Mouse (Mus musculus): Measurements from ENCODE around the gene Atp12a. TPM values are rescaled to one million over a fixed set of nuclear protein-coding genes. Genes with fewer than 3 reads are reported as not detected.

Atp12a gene
- total RNA-seq, 1 experiment = 2.1 TPM

DNA sequence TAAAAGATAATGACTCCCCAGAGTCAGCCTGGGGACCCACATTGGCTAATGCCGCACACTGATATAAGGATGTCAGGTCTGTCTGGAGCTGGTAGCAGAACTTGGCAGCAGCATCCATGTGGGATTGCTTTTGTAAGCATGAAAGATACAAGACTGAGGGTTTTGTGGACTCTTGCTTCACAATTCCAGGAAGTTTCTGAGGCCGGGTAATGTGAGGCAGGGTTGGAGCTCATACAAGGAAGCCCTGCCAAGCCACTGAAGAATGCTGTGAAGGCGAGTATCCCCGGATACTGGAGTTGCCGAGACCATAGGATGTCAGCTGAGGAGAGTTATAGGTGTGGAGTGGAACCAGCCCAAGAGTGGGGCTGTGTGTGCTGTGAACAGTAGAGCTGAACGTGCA lies 5.7 kb upstream of the Atp12a start:
- no peak overlapping the region for H3K9ac ChIP-seq (ENCODE audit: insufficient read depth, low read depth, low read length, poor library complexity, severe bottlenecking)
- no peak overlapping the region for H3K4me3 ChIP-seq (ENCODE audit: insufficient read depth in 1 of 2, low read depth in 1 of 2, low read length in 2 of 2, poor library complexity in 1 of 2, severe bottlenecking in 1 of 2)
- no peaks in the 10 kb centered on the region for H3K36me3 ChIP-seq (ENCODE audit: control insufficient read depth, insufficient read depth, low read length, poor library complexity, severe bottlenecking)
- no peak overlapping the region for H3K27ac ChIP-seq (ENCODE audit: insufficient read depth, low read depth, low read length, poor library complexity, severe bottlenecking)
- in situ Hi-C loops (cut with MboI; ENCODE audit: low sequenced_read_pairs in 2 of 2, unreplicated experiment in 2 of 2) = loop anchor here in 1 of 2 experiments (25.0 kb wide), 1 partner anchor 428 kb away; the partner anchor contains the start of gene Pspc1
- no peak for TF ChIP-seq CHD2 (IDR thresholded peaks at IDR 0.05; ENCODE audit: low read depth, low read length)
- TF ChIP-seq MAFK (IDR thresholded peaks at IDR 0.05; ENCODE audit: insufficient read depth, low read depth, low read length) = no peak
- no peak for TF ChIP-seq ZC3H11A (IDR thresholded peaks at IDR 0.05; ENCODE audit: borderline replicate concordance, low read depth, low read length)
- TF ChIP-seq HCFC1 (IDR thresholded peaks at IDR 0.05; ENCODE audit: borderline replicate concordance, insufficient read depth, low read length) = no peak
- TF ChIP-seq ZNF384 (IDR thresholded peaks at IDR 0.05; ENCODE audit: low read depth, low read length) = no peak
- no peaks in the 10 kb centered on the region for H3K4me1 ChIP-seq (ENCODE audit: control insufficient read depth in 2 of 2, insufficient read depth in 2 of 2, low read length in 2 of 2, poor library complexity in 1 of 2)
- DNase-seq (ENCODE audit: low read depth, low spot score) = no peak
- H3K9me3 ChIP-seq (ENCODE audit: control insufficient read depth, insufficient read depth, low read depth, low read length) = no peaks in the 10 kb centered on the region

DNA sequence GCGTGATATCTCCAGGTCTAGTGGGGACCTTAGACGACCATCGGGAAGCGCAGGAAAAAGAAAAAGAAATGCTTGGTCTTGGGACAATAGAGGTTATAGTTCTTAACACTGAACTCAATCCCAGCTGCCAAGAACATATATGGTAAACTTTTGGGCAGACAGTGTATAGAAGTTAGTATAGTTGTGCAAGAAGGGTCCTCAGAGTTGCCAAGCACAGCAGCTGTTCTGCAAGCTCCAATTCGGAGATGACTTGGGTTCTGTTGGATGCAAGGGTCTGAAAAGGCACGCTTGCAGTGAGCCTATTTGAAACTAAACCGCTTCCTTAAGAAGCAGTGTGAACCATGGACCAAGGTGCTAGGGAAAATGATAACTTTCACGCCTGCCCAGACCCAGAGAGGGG lies 424 bp downstream of the Atp12a start:
- in situ Hi-C loops (cut with MboI; ENCODE audit: low sequenced_read_pairs in 2 of 2, unreplicated experiment in 2 of 2) = loop anchor here in 1 of 2 experiments (25.0 kb wide), 1 partner anchor 422 kb away; the partner anchor contains the start of gene Pspc1
- Histone ChIP-seq H3K4me3 (ENCODE audit: insufficient read depth in 1 of 2, low read depth in 1 of 2, low read length in 2 of 2, poor library complexity in 1 of 2, severe bottlenecking in 1 of 2) (peak overlapping the region; percentile 55 to 69), H3K4me1 (ENCODE audit: control insufficient read depth in 2 of 2, insufficient read depth in 2 of 2, low read length in 2 of 2, poor library complexity in 1 of 2) (no peaks in the 10 kb centered on the region), H3K9ac (ENCODE audit: insufficient read depth, low read depth, low read length, poor library complexity, severe bottlenecking) (peak overlapping the region; percentile 52; the same call in 1 of the 2 replicates), H3K36me3 (ENCODE audit: control insufficient read depth, insufficient read depth, low read length, poor library complexity, severe bottlenecking) (no peaks in the 10 kb centered on the region), H3K9me3 (ENCODE audit: control insufficient read depth, insufficient read depth, low read depth, low read length) (no peaks in the 10 kb centered on the region), H3K27ac (ENCODE audit: insufficient read depth, low read depth, low read length, poor library complexity, severe bottlenecking) (no peak overlapping the region)
- no peak for DNase-seq (ENCODE audit: low read depth, low spot score)
- no peak for TF ChIP-seq CHD2 (IDR thresholded peaks at IDR 0.05; ENCODE audit: low read depth, low read length)

DNA sequence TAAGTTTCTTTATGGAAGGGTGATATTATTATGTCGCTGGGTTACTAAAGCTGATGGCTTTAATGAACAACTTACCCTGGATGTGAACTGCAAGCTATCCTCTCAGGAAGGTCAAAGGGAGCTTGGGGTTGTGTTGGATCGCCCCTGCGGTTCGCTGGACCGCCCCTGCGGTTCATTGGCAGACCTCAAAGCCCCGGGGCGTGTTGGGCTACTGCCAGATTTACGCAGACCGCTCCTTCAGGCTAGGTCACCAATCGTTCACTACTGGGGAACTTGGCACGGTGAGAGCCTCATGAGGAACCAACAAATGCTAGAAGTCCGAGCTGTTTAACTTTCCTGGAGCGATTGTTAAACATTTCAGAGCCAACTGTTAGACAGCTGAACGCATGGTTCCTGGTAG lies 1.8 kb downstream of the Atp12a start:
- Histone ChIP-seq H3K9me3 (ENCODE audit: control insufficient read depth, insufficient read depth, low read depth, low read length) (no peaks in the 10 kb centered on the region), H3K36me3 (ENCODE audit: control insufficient read depth, insufficient read depth, low read length, poor library complexity, severe bottlenecking) (no peaks in the 10 kb centered on the region), H3K4me1 (ENCODE audit: control insufficient read depth in 2 of 2, insufficient read depth in 2 of 2, low read length in 2 of 2, poor library complexity in 1 of 2) (no peaks in the 10 kb centered on the region), H3K27ac (ENCODE audit: insufficient read depth, low read depth, low read length, poor library complexity, severe bottlenecking) (no peak overlapping the region), H3K4me3 (ENCODE audit: insufficient read depth in 1 of 2, low read depth in 1 of 2, low read length in 2 of 2, poor library complexity in 1 of 2, severe bottlenecking in 1 of 2) (no peak overlapping the region), H3K9ac (ENCODE audit: insufficient read depth, low read depth, low read length, poor library complexity, severe bottlenecking) (no peak overlapping the region)
- in situ Hi-C loops (cut with MboI; ENCODE audit: low sequenced_read_pairs in 2 of 2, unreplicated experiment in 2 of 2) = loop anchor here in 1 of 2 experiments (25.0 kb wide), 1 partner anchor 421 kb away; the partner anchor contains the start of gene Pspc1
- DNase-seq (ENCODE audit: low read depth, low spot score) = no peak
- TF ChIP-seq HCFC1 (IDR thresholded peaks at IDR 0.05; ENCODE audit: borderline replicate concordance, insufficient read depth, low read length) = no peak
- TF ChIP-seq ZC3H11A (IDR thresholded peaks at IDR 0.05; ENCODE audit: borderline replicate concordance, low read depth, low read length) = no peak
- no peak for TF ChIP-seq MAFK (IDR thresholded peaks at IDR 0.05; ENCODE audit: insufficient read depth, low read depth, low read length)
- no peak for TF ChIP-seq ZNF384 (IDR thresholded peaks at IDR 0.05; ENCODE audit: low read depth, low read length)
- no peak for TF ChIP-seq CHD2 (IDR thresholded peaks at IDR 0.05; ENCODE audit: low read depth, low read length)

DNA sequence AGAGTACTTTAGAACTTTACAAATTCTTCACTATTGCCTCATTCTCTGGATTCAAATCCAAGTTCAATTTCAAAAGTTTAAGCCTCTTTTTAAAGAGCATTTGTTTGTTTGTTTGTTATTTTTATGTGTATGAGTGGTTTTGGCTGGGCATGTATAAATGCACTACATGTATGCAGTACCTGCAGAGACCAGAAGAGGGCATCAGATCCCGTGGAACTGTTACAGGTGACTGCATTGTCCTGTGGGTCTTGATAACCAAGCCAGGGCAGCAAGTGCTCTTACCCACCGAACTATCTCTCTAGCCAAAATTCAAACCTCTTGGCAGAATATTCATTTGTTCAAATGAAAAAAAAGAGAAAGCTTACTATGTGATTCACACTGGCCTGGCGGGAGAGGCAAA lies 4.0 kb downstream of the Atp12a start:
- no peak for DNase-seq (ENCODE audit: low read depth, low spot score)
- in situ Hi-C loops (cut with MboI; ENCODE audit: low sequenced_read_pairs in 2 of 2, unreplicated experiment in 2 of 2) = loop anchor here in 1 of 2 experiments (25.0 kb wide), 1 partner anchor 418 kb away; the partner anchor contains the start of gene Pspc1

DNA sequence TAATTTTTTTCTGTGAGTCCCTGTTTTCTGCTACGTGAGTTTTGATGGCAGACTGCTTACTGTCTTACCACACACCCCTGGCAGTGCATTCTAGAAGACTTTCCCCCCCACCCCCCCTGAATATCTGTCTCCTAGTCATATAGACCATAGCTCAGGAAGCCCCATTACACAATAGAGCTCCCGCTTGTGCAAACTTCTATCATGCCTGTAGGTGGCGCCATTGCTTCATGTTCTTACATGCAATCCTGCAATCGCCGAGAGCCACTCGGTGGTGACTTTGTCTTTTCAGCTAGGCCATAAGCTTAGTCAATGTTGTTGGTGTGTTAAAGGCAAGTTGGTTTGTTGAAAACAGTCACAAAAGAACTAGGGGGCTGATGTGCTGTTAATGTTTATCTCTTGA lies 10.9 kb downstream of the Atp12a start:
- Histone ChIP-seq H3K9me3 (ENCODE audit: control insufficient read depth, insufficient read depth, low read depth, low read length) (no peaks in the 10 kb centered on the region), H3K36me3 (ENCODE audit: control insufficient read depth, insufficient read depth, low read length, poor library complexity, severe bottlenecking) (no peaks in the 10 kb centered on the region), H3K9ac (ENCODE audit: insufficient read depth, low read depth, low read length, poor library complexity, severe bottlenecking) (no peak overlapping the region), H3K4me1 (ENCODE audit: control insufficient read depth in 2 of 2, insufficient read depth in 2 of 2, low read length in 2 of 2, poor library complexity in 1 of 2) (no peaks in the 10 kb centered on the region), H3K4me3 (ENCODE audit: insufficient read depth in 1 of 2, low read depth in 1 of 2, low read length in 2 of 2, poor library complexity in 1 of 2, severe bottlenecking in 1 of 2) (no peak overlapping the region), H3K27ac (ENCODE audit: insufficient read depth, low read depth, low read length, poor library complexity, severe bottlenecking) (no peak overlapping the region)
- DNase-seq (ENCODE audit: low read depth, low spot score) = peak; percentile 71
- in situ Hi-C loops (cut with MboI; ENCODE audit: low sequenced_read_pairs in 2 of 2, unreplicated experiment in 2 of 2) = loop anchor here in 1 of 2 experiments (10.0 kb wide), 1 partner anchor 689 kb away; no protein-coding TSS in a partner anchor
- no peak for TF ChIP-seq ZNF384 (IDR thresholded peaks at IDR 0.05; ENCODE audit: low read depth, low read length)
- no peak for TF ChIP-seq MAFK (IDR thresholded peaks at IDR 0.05; ENCODE audit: insufficient read depth, low read depth, low read length)
- no peak for TF ChIP-seq CHD2 (IDR thresholded peaks at IDR 0.05; ENCODE audit: low read depth, low read length)
- TF ChIP-seq ZC3H11A (IDR thresholded peaks at IDR 0.05; ENCODE audit: borderline replicate concordance, low read depth, low read length) = peak; percentile 75; the same call in 1 of the 2 replicates

More for the DNA sequence above, 4.0 kb downstream of the Atp12a start:
- Histone ChIP-seq H3K9me3 (ENCODE audit: control insufficient read depth, insufficient read depth, low read depth, low read length) (no peaks in the 10 kb centered on the region), H3K36me3 (ENCODE audit: control insufficient read depth, insufficient read depth, low read length, poor library complexity, severe bottlenecking) (no peaks in the 10 kb centered on the region), H3K4me1 (ENCODE audit: control insufficient read depth in 2 of 2, insufficient read depth in 2 of 2, low read length in 2 of 2, poor library complexity in 1 of 2) (no peaks in the 10 kb centered on the region), H3K9ac (ENCODE audit: insufficient read depth, low read depth, low read length, poor library complexity, severe bottlenecking) (no peak overlapping the region), H3K27ac (ENCODE audit: insufficient read depth, low read depth, low read length, poor library complexity, severe bottlenecking) (no peak overlapping the region), H3K4me3 (ENCODE audit: insufficient read depth in 1 of 2, low read depth in 1 of 2, low read length in 2 of 2, poor library complexity in 1 of 2, severe bottlenecking in 1 of 2) (no peak overlapping the region)
- TF ChIP-seq ZNF384 (IDR thresholded peaks at IDR 0.05; ENCODE audit: low read depth, low read length) (no peak), MAFK (IDR thresholded peaks at IDR 0.05; ENCODE audit: insufficient read depth, low read depth, low read length) (no peak), HCFC1 (IDR thresholded peaks at IDR 0.05; ENCODE audit: borderline replicate concordance, insufficient read depth, low read length) (no peak), ZC3H11A (IDR thresholded peaks at IDR 0.05; ENCODE audit: borderline replicate concordance, low read depth, low read length) (peak; percentile 39; the same call in 1 of the 2 replicates)

Data from ES-E14 (cell line).